Mouse (Mus musculus) megakaryocyte-erythroid progenitor cell, adult 5 weeks (primary cell): ENCODE results near the gene Arih2. TPM values are rescaled to one million over a fixed set of nuclear protein-coding genes. Genes with fewer than 3 reads are reported as not detected.

Experiments used
- polyA plus RNA-seq: library from polyadenylated mRNA; stranded (reverse); fragments of >175 nt; gene quantifications from 2 replicates; pipeline ENCODE4 v1.2.3, GENCODE M21; 2012

Gene Arih2
- 112 and 130 TPM in 2 replicates for polyA plus RNA-seq

DNA sequence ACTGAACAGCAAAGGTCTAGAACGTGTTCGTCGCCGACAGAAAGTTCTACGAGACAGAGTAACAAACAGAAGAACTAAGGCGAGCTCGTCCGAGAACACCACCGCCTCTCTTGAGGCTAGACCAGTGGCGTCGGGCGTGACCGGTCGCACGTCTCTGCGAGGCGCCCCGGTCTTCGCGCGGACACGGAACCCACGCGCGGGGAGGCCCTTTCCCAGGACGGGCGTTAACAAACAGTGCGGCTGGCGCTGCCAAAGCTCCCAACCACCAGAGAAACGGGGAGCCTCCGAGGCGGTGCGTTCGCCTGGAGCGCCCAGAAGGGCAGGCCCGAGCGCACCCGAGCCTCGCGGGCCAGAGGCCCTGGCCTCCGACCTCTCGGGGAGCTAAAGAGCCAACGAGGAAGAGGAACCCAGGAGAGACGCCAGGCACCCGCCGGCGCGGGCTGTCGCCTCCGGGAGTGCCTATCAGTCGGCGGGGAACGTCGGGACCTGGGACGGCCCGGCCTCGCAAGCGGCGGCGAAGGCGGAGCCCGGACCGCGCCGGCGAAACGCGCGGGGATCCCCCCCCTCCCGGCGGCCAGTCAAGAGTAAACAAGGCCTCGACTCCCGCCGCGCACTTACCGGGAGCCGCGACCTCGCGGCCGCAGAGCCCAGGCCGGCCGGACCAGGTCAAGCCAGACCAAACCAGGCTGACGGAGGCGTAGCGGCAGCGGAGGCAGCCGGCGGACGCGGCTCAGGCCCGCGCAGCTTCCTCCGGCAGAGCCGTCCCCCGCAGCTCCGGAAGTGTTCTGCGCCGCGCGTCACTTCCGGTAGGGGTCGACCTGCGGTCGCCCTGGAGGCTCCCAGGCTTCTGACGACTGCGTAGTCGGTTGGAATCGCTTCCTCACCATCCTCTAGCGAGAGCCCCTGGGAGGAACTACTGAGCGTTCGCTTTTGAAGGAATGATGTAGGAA lies at the start of gene Arih2:
TSS of gene Arih2 (minus strand) at position 776 of the 950 bp plus-strand sequence.

DNA sequence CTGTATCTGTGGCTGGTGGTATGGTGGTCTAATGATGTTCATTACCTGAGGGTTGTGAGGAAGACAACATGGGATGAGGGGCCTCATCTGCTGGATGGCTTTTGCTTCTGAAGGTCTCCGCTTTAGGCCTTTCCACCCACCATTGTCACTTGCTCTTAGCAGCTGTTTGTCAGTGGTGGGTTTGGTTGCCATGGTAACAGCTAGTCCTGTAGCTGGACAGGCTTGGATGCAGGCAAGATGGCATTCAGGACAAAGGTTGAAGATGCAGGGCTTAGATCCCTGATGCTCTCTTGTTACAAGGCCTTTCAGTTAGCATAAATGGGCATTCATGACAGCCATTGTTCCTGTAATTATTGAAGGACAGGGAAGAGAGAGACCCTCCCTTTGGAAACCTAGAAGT lies 39.9 kb upstream of the Arih2 start, which contains the start of gene Prkar2a:
TSS of gene Prkar2a (plus strand) at position 209 of the 400 bp plus-strand sequence.

DNA sequence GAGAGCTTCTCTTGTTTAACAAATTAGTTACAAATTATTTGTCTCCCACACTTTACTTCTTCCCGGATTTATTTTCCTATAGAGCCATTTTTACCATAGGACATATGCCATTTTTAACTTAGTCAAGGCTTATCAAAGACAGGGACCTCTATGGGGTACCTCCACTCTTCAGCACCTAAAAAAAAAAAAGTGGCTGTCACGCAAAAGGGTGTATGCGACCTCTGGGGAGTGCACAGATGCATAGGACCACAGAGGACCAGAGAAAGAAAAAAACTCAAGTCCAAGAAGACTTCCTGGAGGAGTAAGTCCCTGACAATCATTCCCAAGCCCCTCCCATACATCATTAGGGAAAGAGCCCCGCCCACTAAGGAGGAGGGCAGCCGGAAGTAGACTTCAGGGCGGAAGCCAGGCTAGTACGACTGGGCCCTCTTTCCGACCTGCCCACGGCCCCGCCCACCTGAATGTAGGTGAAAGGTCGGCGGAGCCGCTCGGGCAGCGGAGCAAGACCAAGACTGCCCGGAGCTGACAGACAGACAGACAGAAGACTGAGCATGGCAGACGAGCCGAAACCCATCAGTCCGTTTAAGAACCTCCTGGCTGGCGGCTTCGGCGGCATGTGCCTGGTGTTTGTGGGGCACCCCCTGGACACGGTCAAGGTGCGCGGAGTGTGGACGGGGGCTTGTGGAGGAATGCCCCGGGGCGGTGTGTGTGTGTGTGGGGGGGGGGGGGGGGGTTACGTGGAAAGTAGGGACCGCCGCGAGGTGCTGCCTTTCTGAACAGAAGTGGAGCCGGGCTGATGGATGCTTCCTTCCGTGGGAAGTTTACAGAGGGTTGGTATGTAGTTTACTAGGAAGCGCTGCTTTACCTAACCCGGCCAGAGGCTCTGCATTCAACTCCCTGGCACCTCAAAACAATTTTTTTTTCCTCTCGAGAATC lies 12.8 kb upstream of the Arih2 start, which contains the start of gene Slc25a20:
TSS of gene Slc25a20 (plus strand) at position 412 of the 936 bp plus-strand sequence.

DNA sequence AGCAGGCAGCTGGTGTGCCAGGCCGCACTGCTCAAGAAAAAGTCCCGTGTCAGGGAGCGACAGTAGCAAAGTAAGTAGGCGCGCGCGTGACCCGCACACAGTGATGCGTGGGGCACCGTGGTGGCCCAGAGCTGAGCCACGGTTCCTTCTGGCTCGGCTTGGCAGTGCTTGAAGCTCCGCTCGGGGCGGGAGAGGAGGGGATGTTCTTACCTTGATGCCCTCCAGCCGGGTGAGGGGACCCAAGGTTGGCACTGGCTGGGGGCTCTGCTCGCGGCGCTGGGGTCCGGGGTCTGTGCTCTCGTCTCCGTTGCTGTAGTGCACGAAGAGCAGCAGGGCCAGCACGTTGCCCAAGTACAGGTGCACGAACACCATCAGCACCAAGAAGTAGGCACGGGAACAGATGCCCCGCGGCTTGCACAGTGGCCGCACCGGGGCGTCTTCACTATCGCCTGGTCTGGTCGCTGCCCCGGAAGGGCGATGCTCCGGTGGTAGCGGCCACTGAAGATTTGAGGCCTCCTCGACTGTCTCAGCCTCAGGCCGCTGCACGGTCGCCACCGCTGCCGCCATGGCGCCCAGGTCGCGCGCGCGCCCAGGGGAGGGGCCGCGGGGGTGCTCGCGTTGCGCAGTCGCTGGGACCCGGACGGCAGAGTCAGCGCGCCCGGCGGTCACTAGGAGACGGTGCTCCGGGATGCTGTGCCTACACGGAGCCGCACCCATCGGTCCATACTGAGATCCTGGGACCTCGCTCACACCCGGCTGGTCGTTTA lies 52.0 kb downstream of the Arih2 start, which contains the start of gene P4htm:
TSS of gene P4htm (minus strand) at position 670 of the 767 bp plus-strand sequence.

DNA sequence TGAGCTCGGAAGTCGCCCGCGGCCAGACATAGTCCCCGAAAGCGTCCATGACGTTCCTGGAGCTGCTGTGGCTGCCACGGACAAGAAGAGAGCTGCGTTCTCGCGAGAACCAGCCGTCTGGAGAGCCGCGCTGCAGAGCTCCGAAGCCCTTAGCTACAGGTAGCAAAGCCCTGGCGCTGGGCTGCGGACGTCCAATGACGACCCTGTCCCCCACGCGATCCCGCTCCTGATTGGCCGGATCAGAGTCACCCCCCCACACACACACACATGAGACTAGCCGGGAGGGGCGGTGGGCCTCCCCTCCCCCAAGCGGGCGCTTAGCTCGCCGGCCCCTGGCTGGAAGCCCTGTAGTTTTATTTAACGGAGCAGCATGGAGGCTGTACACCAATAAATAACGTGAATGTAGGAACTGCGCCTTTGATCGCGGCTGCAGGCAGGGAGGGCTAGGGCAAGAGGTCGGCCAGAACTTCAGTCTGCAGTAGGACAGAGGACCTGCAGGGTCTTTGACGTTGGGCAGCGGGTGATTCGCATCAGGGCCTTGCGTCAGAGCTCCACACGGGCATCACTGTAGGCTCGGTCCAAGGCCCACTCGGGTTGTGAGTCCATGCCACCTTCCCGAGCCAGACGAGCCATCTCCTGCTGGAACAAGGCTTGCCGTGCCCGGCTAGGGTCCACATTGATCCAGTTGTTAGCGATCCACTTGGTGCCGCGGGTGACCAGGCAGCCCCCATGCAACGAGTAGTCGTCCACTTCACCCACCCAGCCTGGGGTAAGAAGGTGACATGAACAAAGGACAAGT lies 70.4 kb downstream of the Arih2 start, which contains the start of gene Wdr6:
TSS of gene Wdr6 (minus strand) at position 195 of the 799 bp plus-strand sequence.

DNA sequence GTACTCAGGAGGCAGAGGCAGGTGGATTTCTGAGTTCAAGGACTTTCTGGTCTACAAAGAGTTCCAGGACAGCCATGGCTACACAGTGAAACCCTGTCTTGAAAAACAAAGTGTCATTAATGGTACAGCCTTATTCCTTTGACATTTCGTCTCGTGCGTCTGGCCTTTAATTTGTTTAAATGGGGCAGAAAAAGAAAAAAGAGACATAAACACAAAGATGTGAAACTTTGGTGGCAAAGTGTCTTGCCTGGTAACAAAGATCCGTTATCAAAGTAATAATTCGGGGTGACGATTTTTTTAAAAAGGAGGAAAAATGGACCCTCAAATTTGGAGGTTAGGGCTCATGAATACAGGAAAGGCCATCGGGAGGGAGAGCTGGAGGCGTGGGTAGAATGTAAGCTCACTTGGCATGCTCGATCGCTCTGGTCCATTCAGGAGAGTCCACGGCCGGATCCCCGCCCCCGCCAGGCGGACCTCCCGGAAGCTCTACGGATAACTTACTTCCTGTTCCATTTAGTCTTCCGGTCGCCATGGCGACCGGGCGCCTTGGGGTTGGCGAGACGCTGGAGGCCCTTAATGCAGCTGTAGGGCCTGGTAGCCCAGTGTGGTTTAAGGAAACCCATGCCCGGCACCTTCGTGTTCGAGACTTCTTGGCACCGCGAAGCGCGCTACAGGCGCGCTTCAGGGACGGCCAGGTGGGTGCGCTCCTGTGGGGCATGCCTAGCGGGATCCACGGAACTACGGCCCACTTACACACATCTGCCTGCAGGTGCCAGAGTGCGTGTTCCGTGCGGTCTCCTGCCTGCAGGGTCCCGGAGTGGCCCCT lies 79.6 kb downstream of the Arih2 start, which contains the start of gene Dalrd3:
TSS of gene Dalrd3 (plus strand) at position 506 of the 826 bp plus-strand sequence.

DNA sequence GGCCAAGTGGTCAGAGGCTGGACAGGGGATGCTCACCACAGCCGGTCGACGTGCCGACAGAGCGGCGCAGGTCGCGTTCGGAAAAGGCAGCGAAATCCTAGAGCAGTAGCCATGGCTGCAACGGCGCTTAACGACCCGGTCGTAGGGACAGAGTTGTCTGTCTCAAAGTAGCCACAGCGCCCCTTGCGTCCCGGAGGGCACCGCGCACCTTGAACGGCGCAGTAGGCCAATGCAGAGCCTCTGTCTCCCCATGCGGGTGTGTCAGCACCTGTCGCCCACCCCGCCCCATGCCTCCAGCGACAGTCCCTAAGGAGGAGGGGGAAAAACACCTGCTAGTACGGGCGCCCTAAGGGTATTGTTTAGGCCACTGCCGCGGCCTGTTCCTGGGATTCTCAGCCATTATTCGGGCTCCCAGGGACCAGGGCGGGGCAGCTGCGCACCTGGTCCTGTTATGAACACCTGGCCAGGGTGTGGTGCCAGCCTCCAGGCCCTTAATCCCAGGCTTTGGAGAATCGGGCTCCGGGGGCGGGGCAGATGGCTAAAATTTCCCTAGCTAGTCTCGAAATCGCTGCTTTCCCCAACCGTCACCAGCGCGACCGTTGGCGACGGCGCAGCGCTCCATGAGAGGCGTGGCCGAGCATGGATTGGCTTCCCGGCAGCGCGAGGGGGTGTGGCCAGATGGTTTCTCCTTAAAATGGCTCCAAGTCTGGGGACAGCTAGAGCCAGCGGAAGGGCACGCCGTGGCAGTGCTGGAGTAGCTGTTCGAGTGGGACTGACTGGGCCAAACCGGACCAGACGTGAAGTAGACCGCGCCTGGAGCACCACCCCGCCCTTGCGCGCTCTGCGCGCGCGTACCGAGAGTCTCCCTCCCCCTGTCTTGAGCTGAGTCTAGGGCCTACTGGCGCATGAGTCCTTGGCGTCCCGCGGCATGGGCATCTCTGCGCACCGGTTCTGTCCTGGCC lies 82.1 kb downstream of the Arih2 start, which contains the start of gene Ndufaf3:
TSS of gene Ndufaf3 (minus strand) at position 620 of the 962 bp plus-strand sequence.

DNA sequence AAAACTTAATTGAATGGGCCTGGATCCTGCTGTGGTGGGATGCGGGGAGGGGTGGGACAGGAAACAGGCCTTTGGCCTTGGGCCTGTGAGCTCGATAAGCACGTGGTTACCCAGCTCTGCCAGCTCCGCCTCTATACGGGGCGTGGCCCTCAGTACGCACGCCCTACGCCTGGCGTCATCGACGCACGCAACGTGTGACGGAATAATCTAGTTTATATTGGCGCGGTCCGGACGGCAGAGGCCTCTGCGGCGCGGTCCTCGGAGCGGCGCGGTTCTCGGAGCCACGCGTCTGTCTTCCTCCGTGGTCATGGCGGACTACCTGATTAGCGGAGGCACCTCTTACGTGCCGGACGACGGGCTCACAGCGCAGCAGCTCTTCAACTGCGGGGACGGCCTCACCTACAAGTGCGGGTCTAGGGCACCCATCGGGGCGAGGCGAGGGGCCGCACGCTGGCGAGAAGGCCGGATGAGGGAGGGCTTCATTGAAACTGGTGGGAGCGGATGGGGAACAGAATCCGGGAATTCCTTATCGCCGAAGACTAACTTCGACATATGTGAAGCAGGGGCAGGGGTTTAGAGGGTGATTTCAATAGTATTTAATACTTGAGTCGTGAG lies 88.9 kb downstream of the Arih2 start, which contains the start of gene Impdh2:
TSS of gene Impdh2 (plus strand) at position 60 of the 615 bp plus-strand sequence.

Other genes with a start within 250 kb of the Arih2 start
- gene Ccdc36, start 220.9 kb downstream of the Arih2 start, polyA plus RNA-seq: 0.04 and 0.11 TPM in 2 replicates
- gene BC048562, start 212.9 kb downstream of the Arih2 start, polyA plus RNA-seq: not detected in 2 replicates
- 13.1 and 13.7 TPM in 2 replicates for gene Ccdc71, start 188.9 kb downstream of the Arih2 start, polyA plus RNA-seq
- gene Klhdc8b, start 187.8 kb downstream of the Arih2 start, polyA plus RNA-seq: 16.9 and 18.1 TPM in 2 replicates
- 0.40 and 0.66 TPM in 2 replicates for gene Lamb2, start 169.7 kb downstream of the Arih2 start, polyA plus RNA-seq
- 150 and 194 TPM in 2 replicates for gene Usp19, start 158.8 kb downstream of the Arih2 start, polyA plus RNA-seq
- 117 and 129 TPM in 2 replicates for gene Qars, start 141.7 kb downstream of the Arih2 start, polyA plus RNA-seq
- 101 and 122 TPM in 2 replicates for gene Qrich1, start 132.6 kb downstream of the Arih2 start, polyA plus RNA-seq
- gene Impdh2, start 89.1 kb downstream of the Arih2 start, polyA plus RNA-seq: 127 and 152 TPM in 2 replicates
- gene Ndufaf3, start 82.0 kb downstream of the Arih2 start, polyA plus RNA-seq: 12.2 and 15.7 TPM in 2 replicates
- 121 and 172 TPM in 2 replicates for gene Dalrd3, start 79.5 kb downstream of the Arih2 start, polyA plus RNA-seq
- gene Wdr6, start 70.6 kb downstream of the Arih2 start, polyA plus RNA-seq: 10.9 and 13.4 TPM in 2 replicates
- gene P4htm, start 51.7 kb downstream of the Arih2 start, polyA plus RNA-seq: 3.3 and 5.9 TPM in 2 replicates
- 10.8 and 12.1 TPM in 2 replicates for gene Slc25a20, start 12.7 kb upstream of the Arih2 start, polyA plus RNA-seq
- 9.0 and 9.9 TPM in 2 replicates for gene Prkar2a, start 39.9 kb upstream of the Arih2 start, polyA plus RNA-seq
- 34.6 and 44.4 TPM in 2 replicates for gene Ip6k2, start 134.4 kb upstream of the Arih2 start, polyA plus RNA-seq
- gene Nckipsd, start 159.0 kb upstream of the Arih2 start, polyA plus RNA-seq: 13.0 and 23.5 TPM in 2 replicates
- 7.8 and 12.7 TPM in 2 replicates for gene Celsr3, start 176.9 kb upstream of the Arih2 start, polyA plus RNA-seq
- 6.9 and 8.8 TPM in 2 replicates for gene Slc26a6, start 203.9 kb upstream of the Arih2 start, polyA plus RNA-seq